Mouse (Mus musculus) ES-Bruce4 (cell line): Measurements from ENCODE around the gene Gm10570.

Experiments
- CTCF ChIP-seq: IDR thresholded peaks from one replicate; pipeline ENCODE4 v1.8.1; 2011; ENCODE audit warnings: low read depth, low read length
- POLR2A ChIP-seq: IDR thresholded peaks from one replicate; pipeline ENCODE4 v1.8.1; 2011; ENCODE audit warnings: low read length; ENCODE audit not compliant: insufficient read depth

GRCm38 (mm10) chr4:130302285-130302870 lies 6.1 kb downstream of the Gm10570 start:
- TF ChIP-seq POLR2A (no peak), CTCF (no peak)
